Mouse (Mus musculus) embryonic facial prominence, embryonic 14.5 days (tissue): ENCODE measurements around the gene Neu1. TPM values are rescaled to one million over a fixed set of nuclear protein-coding genes. Genes with fewer than 3 reads are reported as not detected.

ENCODE experiments used
- ATAC-seq: fragments of 200-750 bp; cut with Nextera tagmentation; 2 replicates; pipeline ENCODE4 v1.8.0; 2017; ENCODE audit warnings: low read depth, moderate number of reproducible peaks, moderate TSS enrichment
- DNase-seq: peaks from one replicate; pipeline ENCODE4 v3.0.0-alpha.2; 2015; ENCODE audit warnings: low spot score
- H3K27ac ChIP-seq: fragments of 300-500 bp; sonication (generic); replicated peaks from 2 replicates; pipeline ENCODE4 v1.5.1; 2014; ENCODE audit warnings: low read depth, mild to moderate bottlenecking, low read length, moderate library complexity
- H3K27me3 ChIP-seq: fragments of 300-500 bp; sonication (generic); replicated peaks from 2 replicates; pipeline ENCODE4 v1.6.1; 2014; ENCODE audit warnings: low read length; ENCODE audit not compliant: control insufficient read depth, insufficient read depth
- H3K36me3 ChIP-seq: fragments of 300-500 bp; sonication (generic); 2 replicates; pipeline ENCODE4 v1.6.1; 2014; ENCODE audit warnings: low read length, mixed read lengths; ENCODE audit not compliant: control insufficient read depth, insufficient read depth
- H3K4me1 ChIP-seq: fragments of 300-500 bp; sonication (generic); 2 replicates; pipeline ENCODE4 v1.6.1; 2014; ENCODE audit warnings: antibody characterized with exemption, low read length; ENCODE audit not compliant: control insufficient read depth, insufficient read depth
- H3K4me2 ChIP-seq: fragments of 300-500 bp; sonication (generic); 2 replicates; pipeline ENCODE4 v1.6.1; 2014; ENCODE audit warnings: low read depth, mild to moderate bottlenecking, low read length, moderate library complexity, mixed read lengths
- H3K4me3 ChIP-seq: fragments of 300-500 bp; sonication (generic); 2 replicates; pipeline ENCODE4 v1.5.1; 2014; ENCODE audit warnings: low read depth, mild to moderate bottlenecking, low read length
- H3K9ac ChIP-seq: fragments of 300-500 bp; sonication (generic); 2 replicates; pipeline ENCODE4 v1.6.1; 2014; ENCODE audit warnings: low read depth, mild to moderate bottlenecking, low read length, moderate library complexity, mixed read lengths
- H3K9me3 ChIP-seq: fragments of 300-500 bp; sonication (generic); 2 replicates; pipeline ENCODE4 v1.6.1; 2016; ENCODE audit warnings: low read length; ENCODE audit not compliant: control insufficient read depth
- WGBS: fragments of 180-500 bp; shearing (Covaris S2); extraction: QIAGEN DNeasy Blood & Tissue Kit; methylation state at CpG from one replicate; pipeline ENCODE4 v1.1.7; 2014; 5-methylcytosine and 5-hydroxymethylcytosine counted together
- polyA plus RNA-seq: library from polyadenylated mRNA; unstranded; fragments of >200 nt; fragmentation: Nextera tagmentation; extraction: Ambion mirVana; gene quantifications from 2 replicates; pipeline ENCODE4 v1.2.1, GENCODE M21; 2014

Gene Neu1
- polyA plus RNA-seq, 1 experiment from 2014 or later, result 15.0 TPM

DNA sequence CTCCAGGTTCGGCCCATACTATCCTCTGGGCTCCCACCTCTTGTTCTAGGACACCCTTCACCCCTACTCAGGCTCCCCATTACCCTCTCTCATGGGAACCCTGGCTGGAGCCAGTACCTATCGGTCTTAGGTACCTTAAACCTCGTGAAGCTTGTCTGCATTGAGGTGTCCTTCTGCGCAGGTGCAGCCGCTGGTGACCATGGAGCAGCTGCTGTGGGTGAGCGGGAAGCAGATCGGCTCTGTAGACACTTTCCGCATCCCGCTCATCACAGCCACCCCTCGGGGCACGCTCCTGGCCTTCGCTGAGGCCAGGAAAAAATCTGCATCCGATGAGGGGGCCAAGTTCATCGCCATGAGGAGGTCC lies 664 bp downstream of the Neu1 start:
- no peak for DNase-seq

DNA sequence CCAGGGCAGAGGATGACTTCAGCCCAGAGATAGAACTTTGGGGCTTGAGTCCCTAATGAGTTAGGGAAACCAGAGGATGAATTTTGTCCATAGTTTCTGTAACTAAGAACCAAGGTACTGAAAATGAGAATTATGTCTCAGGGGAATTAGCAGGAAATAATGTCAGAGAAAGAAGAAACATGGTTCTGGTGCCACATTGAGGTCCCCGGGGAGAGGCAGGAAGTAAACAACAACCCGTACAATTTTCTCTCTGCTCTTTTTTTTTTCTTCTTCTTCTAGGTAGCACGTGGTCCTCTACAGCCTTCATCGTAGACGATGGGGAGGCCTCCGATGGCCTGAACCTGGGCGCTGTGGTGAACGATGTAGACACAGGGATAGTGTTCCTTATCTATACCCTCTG lies 1.2 kb downstream of the Neu1 start:
- Histone ChIP-seq H3K36me3 (peaks cover 5% of the 10 kb centered on the region; the same call in 1 of the 2 replicates), H3K9ac (peak overlapping the region; percentile 81), H3K4me2 (peak overlapping the region; percentile 72), H3K9me3 (no peaks in the 10 kb centered on the region), H3K4me1 (peaks cover 7% of the 10 kb centered on the region), H3K27ac (no peak overlapping the region), H3K27me3 (no peaks in the 10 kb centered on the region), H3K4me3 (peak overlapping the region; percentile 71)
- ATAC-seq (no peak), DNase-seq (no peak)
- 89% methylated on average over 8 of the region's 8 CpGs for WGBS

More for the DNA sequence above, 664 bp downstream of the Neu1 start:
- 14% methylated on average over 14 of the region's 14 CpGs for WGBS
- no peaks in the 10 kb centered on the region for H3K27me3 ChIP-seq
- 0 out of 2 replicates have a peak, but pooled peaks have one; percentile 8 for ATAC-seq
- peaks cover 7% of the 10 kb centered on the region for H3K4me1 ChIP-seq
- H3K36me3 ChIP-seq, result peaks cover 5% of the 10 kb centered on the region; the same call in 1 of the 2 replicates
- peak overlapping the region; percentile 71 for H3K4me3 ChIP-seq
- peak overlapping the region; percentile 81 for H3K9ac ChIP-seq
- peak overlapping the region; percentile 72 for H3K4me2 ChIP-seq
- H3K9me3 ChIP-seq, result no peaks in the 10 kb centered on the region
- H3K27ac ChIP-seq, result no peak overlapping the region

DNA sequence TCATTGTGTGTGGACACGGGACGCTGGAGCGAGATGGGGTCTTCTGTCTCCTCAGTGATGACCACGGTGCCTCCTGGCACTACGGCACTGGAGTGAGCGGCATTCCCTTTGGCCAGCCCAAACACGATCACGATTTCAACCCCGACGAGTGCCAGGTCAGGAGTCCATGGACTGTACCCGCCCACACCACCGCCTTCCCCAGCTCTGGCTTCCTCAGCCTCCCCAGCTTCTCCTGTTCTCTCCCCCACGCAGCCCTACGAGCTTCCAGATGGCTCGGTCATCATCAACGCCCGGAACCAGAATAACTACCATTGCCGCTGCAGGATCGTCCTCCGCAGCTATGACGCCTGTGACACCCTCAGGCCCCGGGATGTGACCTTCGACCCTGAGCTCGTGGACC lies 3.0 kb downstream of the Neu1 start:
- H3K4me2 ChIP-seq, result no peak overlapping the region

DNA sequence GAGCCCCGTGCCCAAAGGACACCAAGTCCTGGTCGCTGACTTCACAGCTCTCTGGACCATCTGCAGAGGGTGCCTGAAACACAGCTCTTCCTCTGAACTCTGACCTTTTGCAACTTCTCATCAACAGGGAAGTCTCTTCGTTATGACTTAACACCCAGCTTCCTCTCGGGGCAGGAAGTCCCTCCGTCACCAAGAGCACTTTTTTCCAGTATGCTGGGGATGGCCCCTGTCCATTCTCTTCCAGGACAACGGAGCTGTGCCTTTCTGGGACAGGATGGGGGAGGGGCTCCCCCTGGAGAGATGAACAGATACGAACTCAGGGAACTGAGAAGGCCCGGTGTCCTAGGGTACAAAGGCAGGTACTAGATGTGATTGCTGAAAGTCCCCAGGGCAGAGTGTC lies 3.8 kb downstream of the Neu1 start:
- no peak overlapping the region for H3K9ac ChIP-seq
- no peak overlapping the region for H3K27ac ChIP-seq
- no peaks in the 10 kb centered on the region for H3K9me3 ChIP-seq
- no peak overlapping the region for H3K4me2 ChIP-seq
- no peak overlapping the region for H3K4me3 ChIP-seq
- ATAC-seq (no peak), DNase-seq (no peak)
- 37% methylated on average over 8 of the region's 8 CpGs for WGBS
- peaks cover 5% of the 10 kb centered on the region; the same call in 1 of the 2 replicates for H3K36me3 ChIP-seq
- H3K27me3 ChIP-seq, result no peaks in the 10 kb centered on the region
- peaks cover 7% of the 10 kb centered on the region for H3K4me1 ChIP-seq

More for the DNA sequence above, 3.0 kb downstream of the Neu1 start:
- H3K9ac ChIP-seq, result 0 out of 2 replicates have a peak overlapping the region, but pooled peaks have one; percentile 30
- H3K36me3 ChIP-seq, result peaks cover 5% of the 10 kb centered on the region; the same call in 1 of the 2 replicates
- no peaks in the 10 kb centered on the region for H3K9me3 ChIP-seq
- ATAC-seq, result no peak
- 46% methylated on average over 24 of the region's 24 CpGs for WGBS
- H3K27ac ChIP-seq, result no peak overlapping the region
- peaks cover 7% of the 10 kb centered on the region for H3K4me1 ChIP-seq
- no peak overlapping the region for H3K4me3 ChIP-seq
- no peaks in the 10 kb centered on the region for H3K27me3 ChIP-seq
- no peak for DNase-seq

DNA sequence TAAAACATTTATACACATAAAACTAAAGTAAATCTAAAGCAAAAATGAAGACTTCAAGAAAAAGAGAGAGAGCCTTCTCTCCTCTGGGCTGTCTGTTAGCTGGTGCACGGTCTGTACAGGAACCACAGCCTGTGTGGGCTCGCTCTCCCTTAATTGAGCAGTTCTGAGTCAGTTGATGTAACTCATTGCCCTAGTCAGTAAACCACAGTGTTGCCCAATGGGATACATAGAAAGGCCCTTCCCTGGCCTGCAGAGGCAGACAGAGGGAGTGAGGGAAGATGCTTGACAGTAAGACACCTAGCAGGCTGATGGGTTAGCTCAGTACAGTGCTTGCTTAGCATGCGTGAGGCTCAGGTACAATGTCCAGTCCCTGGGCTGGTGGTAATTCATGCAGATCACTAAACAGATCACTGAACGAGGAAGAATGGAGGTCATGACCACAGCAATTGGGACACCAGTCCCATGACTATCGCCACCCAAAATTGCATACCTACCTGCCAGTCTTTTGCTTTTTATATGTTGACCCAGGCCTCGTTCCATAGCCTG lies 7.0 kb downstream of the Neu1 start:
- H3K9me3 ChIP-seq, result no peaks in the 10 kb centered on the region
- ATAC-seq (no peak), DNase-seq (no peak)
- H3K36me3 ChIP-seq, result peaks cover 5% of the 10 kb centered on the region; the same call in 1 of the 2 replicates
- H3K4me2 ChIP-seq, result no peak overlapping the region
- H3K4me1 ChIP-seq, result peaks cover 5% of the 10 kb centered on the region; the same call in 1 of the 2 replicates
- H3K27ac ChIP-seq, result no peak overlapping the region
- WGBS, result 82% methylated on average over 6 of the region's 6 CpGs
- no peak overlapping the region for H3K9ac ChIP-seq
- no peak overlapping the region for H3K4me3 ChIP-seq
- H3K27me3 ChIP-seq, result no peaks in the 10 kb centered on the region

DNA sequence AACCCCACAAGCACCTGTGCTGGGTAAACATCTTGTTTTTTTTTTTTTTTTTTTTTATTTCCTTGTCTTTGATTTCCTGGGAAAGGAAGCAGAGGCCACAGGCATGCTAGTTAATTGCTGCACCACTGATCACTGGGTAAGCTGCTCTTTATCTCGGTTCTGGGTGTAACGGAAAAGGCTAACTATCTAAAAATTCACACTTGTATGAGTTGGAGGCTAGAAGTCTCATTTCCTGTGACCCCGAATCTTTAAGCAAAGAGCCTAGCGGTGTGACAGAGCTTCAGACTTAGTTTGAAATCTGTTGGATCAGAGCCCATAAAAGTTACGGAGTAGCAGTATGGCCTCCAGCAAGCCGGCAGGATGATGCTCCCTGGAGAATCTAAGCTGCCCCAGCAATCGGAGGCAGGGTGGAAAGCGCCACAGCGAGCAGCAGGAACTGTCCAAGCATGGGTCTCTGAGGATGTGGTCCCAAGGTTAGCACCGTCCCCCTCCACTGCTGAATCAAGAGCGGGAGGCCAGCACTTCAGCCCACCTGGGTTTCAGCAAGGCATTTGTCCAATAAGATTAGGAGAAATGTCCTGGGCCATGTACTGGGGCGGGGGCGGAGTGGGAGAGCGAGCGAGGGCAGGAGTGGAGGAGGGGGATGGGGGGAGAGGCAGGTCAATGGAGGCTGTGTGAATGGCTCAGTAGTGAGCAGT lies 10.4 kb downstream of the Neu1 start:
- Histone ChIP-seq H3K9ac (peak overlapping the region; percentile 51), H3K27me3 (no peaks in the 10 kb centered on the region), H3K9me3 (no peaks in the 10 kb centered on the region), H3K4me2 (peak overlapping the region; percentile 50), H3K27ac (no peak overlapping the region), H3K36me3 (no peaks in the 10 kb centered on the region), H3K4me1 (peaks cover 5% of the 10 kb centered on the region; the same call in 1 of the 2 replicates), H3K4me3 (peak overlapping the region; percentile 20)
- ATAC-seq, result peak; percentile 22; the same call in 1 of the 2 replicates
- 6% methylated on average over 15 of the region's 15 CpGs for WGBS
- DNase-seq, result no peak

DNA sequence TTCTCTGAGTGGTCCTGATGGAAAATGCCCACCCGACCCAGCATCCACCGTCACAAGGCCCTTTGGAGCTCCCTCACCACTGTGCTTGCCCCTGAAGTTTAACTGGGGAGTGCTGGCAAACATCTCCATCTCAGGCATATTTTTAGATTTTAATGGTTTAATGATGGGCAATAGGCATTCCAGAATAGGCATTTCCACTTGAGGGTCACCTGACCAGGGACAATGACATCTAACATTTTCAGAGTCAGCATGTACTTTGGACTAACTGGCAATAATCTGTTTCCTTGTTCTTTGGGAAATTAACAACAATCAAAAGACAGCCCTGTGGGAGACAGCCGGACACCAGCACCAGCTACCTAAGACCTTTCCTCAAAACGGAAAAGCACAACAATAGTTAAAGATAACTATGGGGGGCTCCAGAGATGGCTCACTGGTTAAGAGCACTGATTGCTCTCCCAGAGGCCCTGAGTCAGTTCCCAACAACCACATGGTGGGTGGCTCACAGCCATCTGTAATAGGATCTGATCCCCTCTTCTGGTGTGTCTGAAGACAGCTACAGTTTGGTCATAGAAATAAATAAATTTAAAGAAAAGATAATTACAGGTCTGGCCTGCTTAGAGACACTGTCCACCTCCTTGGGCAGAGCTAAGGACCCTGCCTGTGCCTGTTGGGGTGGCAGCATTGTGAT lies 12.2 kb downstream of the Neu1 start:
- Histone ChIP-seq H3K4me1 (peaks cover 5% of the 10 kb centered on the region; the same call in 1 of the 2 replicates), H3K9me3 (no peaks in the 10 kb centered on the region), H3K4me2 (no peak overlapping the region), H3K27ac (no peak overlapping the region), H3K36me3 (no peaks in the 10 kb centered on the region), H3K9ac (no peak overlapping the region), H3K27me3 (no peaks in the 10 kb centered on the region), H3K4me3 (no peak overlapping the region)
- DNase-seq, result no peak
- ATAC-seq, result no peak
- WGBS, result 76% methylated on average over 4 of the region's 4 CpGs

DNA sequence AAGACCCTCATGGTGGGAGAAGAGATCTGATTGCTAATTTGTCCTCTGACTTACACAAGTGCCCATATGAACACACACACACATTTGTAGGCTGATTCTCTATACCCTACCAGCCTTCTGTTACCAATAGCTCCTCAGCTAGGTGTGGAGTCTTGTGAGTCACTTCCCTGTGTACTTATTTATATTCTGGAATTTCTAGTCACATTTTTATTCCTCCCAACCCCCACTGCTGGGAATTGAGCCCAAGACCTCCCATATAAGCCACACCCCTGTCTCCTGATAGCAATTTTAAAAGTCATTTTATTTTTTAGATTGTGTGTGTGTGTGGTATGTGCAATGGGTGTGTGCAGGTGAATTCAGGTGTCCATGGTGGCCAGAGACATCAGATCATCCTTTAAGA lies 13.3 kb downstream of the Neu1 start:
- H3K9me3 ChIP-seq, result no peaks in the 10 kb centered on the region
- H3K4me2 ChIP-seq, result no peak overlapping the region
- H3K4me3 ChIP-seq, result no peak overlapping the region
- DNase-seq (no peak), ATAC-seq (no peak)
- no peaks in the 10 kb centered on the region for H3K27me3 ChIP-seq
- H3K27ac ChIP-seq, result no peak overlapping the region
- H3K4me1 ChIP-seq, result peaks cover 5% of the 10 kb centered on the region; the same call in 1 of the 2 replicates
- no peak overlapping the region for H3K9ac ChIP-seq
- H3K36me3 ChIP-seq, result peaks cover under 1% of the 10 kb centered on the region
